Mouse (Mus musculus) ES-E14 (cell line): Measurements from ENCODE around the gene Exog. TPM values are rescaled to one million over a fixed set of nuclear protein-coding genes. Genes with fewer than 3 reads are reported as not detected.

Source experiments
- DNase-seq: peaks from one replicate; pipeline ENCODE4 v3.0.0-alpha.2; 2013; ENCODE audit warnings: low read depth, low spot score
- H3K27ac ChIP-seq: 2 replicates; pipeline ENCODE4 v1.5.1; 2012; ENCODE audit warnings: low read depth, mild to moderate bottlenecking, low read length, moderate library complexity, mixed read lengths; ENCODE audit not compliant: poor library complexity, insufficient read depth, severe bottlenecking
- H3K36me3 ChIP-seq: 2 replicates; pipeline ENCODE4 v1.6.1; 2012; ENCODE audit warnings: mild to moderate bottlenecking, low read length, moderate library complexity, mixed read lengths; ENCODE audit not compliant: control insufficient read depth, poor library complexity, insufficient read depth, severe bottlenecking
- H3K4me1 ChIP-seq, 2 experiments: fragments of 150-350 bp in 1 of 2; sonication (generic) in 1 of 2; 2 replicates each; pipeline ENCODE4 v1.6.1; 2012; ENCODE audit warnings: low read length in 2 of 2, mild to moderate bottlenecking in 1 of 2, mixed read lengths in 1 of 2; ENCODE audit not compliant: control insufficient read depth in 2 of 2, insufficient read depth in 2 of 2, poor library complexity in 1 of 2
- H3K4me3 ChIP-seq, 2 experiments: fragments of 150-350 bp in 1 of 2; sonication (generic) in 1 of 2; 2 replicates each; pipeline ENCODE4 v1.5.1; 2012; ENCODE audit warnings: low read length in 2 of 2, low read depth in 1 of 2, mild to moderate bottlenecking in 1 of 2, mixed read lengths in 1 of 2; ENCODE audit not compliant: insufficient read depth in 1 of 2, poor library complexity in 1 of 2, severe bottlenecking in 1 of 2
- H3K9ac ChIP-seq: 2 replicates; pipeline ENCODE4 v1.6.1; 2012; ENCODE audit warnings: low read depth, mild to moderate bottlenecking, low read length, mixed read lengths; ENCODE audit not compliant: poor library complexity, insufficient read depth, severe bottlenecking
- H3K9me3 ChIP-seq: fragments of 150-350 bp; sonication (generic); 2 replicates; pipeline ENCODE4 v1.6.1; 2012; ENCODE audit warnings: low read depth, mild to moderate bottlenecking, low read length; ENCODE audit not compliant: control insufficient read depth, insufficient read depth
- CHD2 ChIP-seq: IDR thresholded peaks from 2 replicates; pipeline ENCODE4 v1.6.1; 2014; ENCODE audit warnings: mild to moderate bottlenecking, low read depth, low read length, inconsistent platforms
- HCFC1 ChIP-seq: IDR thresholded peaks from 2 replicates; pipeline ENCODE4 v1.6.1; 2012; ENCODE audit warnings: low read length, inconsistent platforms, borderline replicate concordance; ENCODE audit not compliant: insufficient read depth
- MAFK ChIP-seq: IDR thresholded peaks from 2 replicates; pipeline ENCODE4 v1.6.1; 2014; ENCODE audit warnings: mild to moderate bottlenecking, low read depth, low read length, inconsistent platforms; ENCODE audit not compliant: insufficient read depth
- ZC3H11A ChIP-seq: IDR thresholded peaks from 2 replicates; pipeline ENCODE4 v1.6.1; 2012; ENCODE audit warnings: low read depth, mild to moderate bottlenecking, inconsistent platforms, low read length, borderline replicate concordance
- ZNF384 ChIP-seq: IDR thresholded peaks from 2 replicates; pipeline ENCODE4 v1.6.1; 2012; ENCODE audit warnings: low read depth, low read length, inconsistent platforms
- in situ Hi-C, 2 experiments: fragments of 600-800 bp; cut with MboI; formaldehyde crosslinking; loops; one replicate each; pipeline ENCODE4 v1.15.1; 2025; ENCODE audit warnings: low sequenced_read_pairs in 2 of 2, inconsistent platforms in 1 of 2; ENCODE audit not compliant: unreplicated experiment in 2 of 2
- total RNA-seq: library from RNA; depleted of rRNA; stranded (reverse); fragments of 300-350 nt; gene quantifications from 2 replicates; pipeline ENCODE4 v1.2.3, GENCODE M21; 2012

Gene Exog
- total RNA-seq, 1 experiment = 11.9 TPM

- no peak for DNase-seq
- in situ Hi-C loops = no loop called here
- no peak overlapping the region for H3K27ac ChIP-seq
Measured at GRCm38 (mm10) chr9:119472412-119472918, 27.7 kb downstream of the Exog start.

GRCm38 (mm10) chr9:119473011-119473410, 28.3 kb downstream of the Exog start:
- H3K27ac ChIP-seq = no peak overlapping the region
- no peaks in the 10 kb centered on the region for H3K36me3 ChIP-seq
- H3K4me3 ChIP-seq = no peak overlapping the region
- DNase-seq = no peak
- TF ChIP-seq HCFC1 = no peak
- no peak for TF ChIP-seq ZC3H11A
- no peak for TF ChIP-seq ZNF384
- no peak for TF ChIP-seq CHD2
- no peak for TF ChIP-seq MAFK
- no peaks in the 10 kb centered on the region for H3K4me1 ChIP-seq
- no peak overlapping the region for H3K9ac ChIP-seq
- H3K9me3 ChIP-seq = no peaks in the 10 kb centered on the region
- in situ Hi-C loops = no loop called here

More at GRCm38 (mm10) chr9:119472412-119472918, 27.7 kb downstream of the Exog start:
- TF ChIP-seq CHD2 (no peak), MAFK (no peak), ZNF384 (no peak), ZC3H11A (no peak), HCFC1 (no peak)
- H3K36me3 ChIP-seq = no peaks in the 10 kb centered on the region
- no peaks in the 10 kb centered on the region for H3K4me1 ChIP-seq
- H3K9ac ChIP-seq = no peak overlapping the region
- H3K9me3 ChIP-seq = no peaks in the 10 kb centered on the region
- H3K4me3 ChIP-seq = no peak overlapping the region

GRCm38 (mm10) chr9:119473608-119474164, 28.9 kb downstream of the Exog start:
- H3K4me1 ChIP-seq = no peaks in the 10 kb centered on the region
- TF ChIP-seq HCFC1 (no peak), CHD2 (no peak), ZC3H11A (no peak), MAFK (no peak), ZNF384 (no peak)
- H3K9me3 ChIP-seq = no peaks in the 10 kb centered on the region
- no peak for DNase-seq
- in situ Hi-C loops = no loop called here
- H3K27ac ChIP-seq = no peak overlapping the region
- no peak overlapping the region for H3K9ac ChIP-seq
- no peaks in the 10 kb centered on the region; the same call in 1 of the 2 replicates for H3K36me3 ChIP-seq
- H3K4me3 ChIP-seq = no peak overlapping the region

GRCm38 (mm10) chr9:119474717-119475611, 30.2 kb downstream of the Exog start:
- H3K9ac ChIP-seq = no peak overlapping the region
- no peaks in the 10 kb centered on the region for H3K4me1 ChIP-seq
- H3K9me3 ChIP-seq = no peaks in the 10 kb centered on the region
- no peak for DNase-seq
- TF ChIP-seq MAFK (no peak), CHD2 (no peak), HCFC1 (no peak), ZC3H11A (no peak)
- no peak overlapping the region for H3K4me3 ChIP-seq
- H3K27ac ChIP-seq = no peak overlapping the region
- in situ Hi-C loops = no loop called here
- H3K36me3 ChIP-seq = no peaks in the 10 kb centered on the region; the same call in 1 of the 2 replicates
